Mouse (Mus musculus) lung, embryonic 16.5 days (tissue): Measurements from ENCODE around the gene Phkb. TPM values are rescaled to one million over a fixed set of nuclear protein-coding genes. Genes with fewer than 3 reads are reported as not detected.

Experiments
- ATAC-seq: fragments of 200-750 bp; cut with Nextera tagmentation; 2 replicates; pipeline ENCODE4 v1.8.0; 2017; ENCODE audit warnings: low read depth, mild to moderate bottlenecking, moderate library complexity
- H3K27ac ChIP-seq: fragments of 300-500 bp; sonication (generic); 2 replicates; pipeline ENCODE4 v1.5.1; 2014; ENCODE audit warnings: mild to moderate bottlenecking, control low read depth, low read length
- H3K27me3 ChIP-seq: fragments of 300-500 bp; sonication (generic); 2 replicates; pipeline ENCODE4 v1.6.1; 2014; ENCODE audit warnings: low read depth, low read length, mixed read lengths; ENCODE audit not compliant: control insufficient read depth, insufficient read depth
- H3K36me3 ChIP-seq: fragments of 300-500 bp; sonication (generic); 2 replicates; pipeline ENCODE4 v1.6.1; 2014; ENCODE audit warnings: low read length; ENCODE audit not compliant: control insufficient read depth, insufficient read depth
- H3K4me1 ChIP-seq: fragments of 300-500 bp; sonication (generic); replicated peaks from 2 replicates; pipeline ENCODE4 v1.6.1; 2014; ENCODE audit warnings: low read length, mixed read lengths; ENCODE audit not compliant: control insufficient read depth, insufficient read depth
- H3K4me2 ChIP-seq: fragments of 300-500 bp; sonication (generic); 2 replicates; pipeline ENCODE4 v1.6.1; 2014; ENCODE audit warnings: low read depth, low read length, control low read depth
- H3K4me3 ChIP-seq: fragments of 300-500 bp; sonication (generic); 2 replicates; pipeline ENCODE4 v1.5.1; 2014; ENCODE audit warnings: mild to moderate bottlenecking, low read length, control low read depth
- H3K9ac ChIP-seq: fragments of 300-500 bp; sonication (generic); 2 replicates; pipeline ENCODE4 v1.6.1; 2014; ENCODE audit warnings: low read length, control low read depth
- H3K9me3 ChIP-seq: fragments of 300-500 bp; sonication (generic); 2 replicates; pipeline ENCODE4 v1.6.1; 2016; ENCODE audit warnings: low read length; ENCODE audit not compliant: control insufficient read depth
- WGBS: fragments of 180-500 bp; shearing (Covaris S2); extraction: QIAGEN DNeasy Blood & Tissue Kit; methylation state at CpG from one replicate; pipeline ENCODE4 v1.1.7; 2014; 5-methylcytosine and 5-hydroxymethylcytosine counted together
- polyA plus RNA-seq: library from polyadenylated mRNA; unstranded; fragments of >200 nt; fragmentation: Nextera tagmentation; extraction: Ambion mirVana; gene quantifications from 2 replicates; pipeline ENCODE4 v1.2.1, GENCODE M21; 2015

Phkb gene
- polyA plus RNA-seq, 1 experiment from 2014 or later = 41.9 TPM

DNA sequence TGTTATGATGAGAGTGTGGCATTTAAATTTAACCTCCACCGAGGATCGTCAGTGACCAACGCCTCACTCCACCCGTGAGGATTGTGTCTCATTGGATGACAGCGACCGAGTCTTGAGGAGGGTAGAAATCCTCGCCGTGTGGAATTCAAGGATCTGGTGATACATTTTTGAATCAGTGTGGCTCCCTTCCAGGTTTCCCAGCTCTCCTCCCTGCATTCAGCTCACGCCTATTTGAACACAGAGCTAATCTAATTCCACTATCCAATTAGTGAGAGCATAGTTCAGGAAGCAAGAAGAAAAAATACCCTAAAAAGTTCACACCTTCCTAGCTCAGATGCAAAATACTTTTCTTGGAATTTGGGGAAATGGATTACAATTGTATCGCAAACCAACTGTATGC is 249.9 kb downstream of the Phkb start:
- ATAC-seq = no peak
- Histone ChIP-seq H3K27ac (no peak overlapping the region), H3K9me3 (no peaks in the 10 kb centered on the region), H3K4me1 (no peaks in the 10 kb centered on the region), H3K36me3 (no peaks in the 10 kb centered on the region), H3K4me2 (no peak overlapping the region), H3K27me3 (no peaks in the 10 kb centered on the region), H3K9ac (no peak overlapping the region), H3K4me3 (no peak overlapping the region)
- WGBS = 80% methylated on average over 10 of the region's 10 CpGs

Other genes with a start within 250 kb of the Phkb start
- gene Neto2, start 140.0 kb upstream of the Phkb start, polyA plus RNA-seq = 4.5 and 4.8 TPM in 2 replicates
- 73.0 and 75.0 TPM in 2 replicates for gene Itfg1, start within 50 bp of the Phkb start, polyA plus RNA-seq